Comparison of ENCODE assay signal across 29 mouse cellular contexts in the genomic region with DNA sequence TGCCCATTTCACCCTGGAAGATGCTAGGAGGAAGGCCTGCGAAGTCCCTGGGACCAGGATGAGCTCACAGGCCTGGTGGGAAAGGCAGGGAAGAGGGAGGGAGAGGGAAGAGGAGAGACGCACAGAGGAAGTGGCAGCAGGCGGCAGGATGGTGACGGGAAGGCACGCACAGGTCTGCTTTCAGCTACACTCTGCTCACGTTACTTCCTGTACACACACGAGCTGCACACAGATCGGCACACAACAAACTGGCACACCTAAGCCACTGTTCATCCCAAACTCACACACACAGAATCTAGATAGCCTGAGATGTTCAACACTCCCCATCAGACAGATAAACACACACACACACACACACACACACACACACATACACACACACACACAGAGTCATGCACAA. TPM values are rescaled to one million over a fixed set of nuclear protein-coding genes. Genes with fewer than 3 reads are reported as not detected.
DNase-seq lines count a peak whose midpoint lies in the region; ATAC-seq and TF ChIP-seq lines count a peak whose summit lies in the region.
"Had no signal": no experiment of that assay in that cellular context is flagged by ENCODE, and none has a peak within 500 bp of the region (broad histone marks: within the 10 kb centered on the region; RNA-seq: fewer than 3 reads in every experiment).

No protein-coding gene starts in this region.

- peak overlapping the region; percentile 30 for H3K4me3 ChIP-seq in megakaryocyte, embryonic 14.5 days (replicated peaks)
- H3K4me3 ChIP-seq in thymus, adult 2 months (ENCODE audit: control insufficient read depth, insufficient read depth, low read length), result no peak overlapping the region
- no peak overlapping the region for H3K4me3 ChIP-seq in CH12.LX (replicated peaks in 1 of 3; ENCODE audit: low read depth in 2 of 3, low read length in 2 of 3, poor library complexity in 1 of 3)
- H3K4me3 ChIP-seq: embryonic facial prominence, embryonic 12.5 days; embryonic facial prominence, embryonic 15.5 days; forebrain, embryonic 12.5 days; gastrocnemius, adult 2 months; hindbrain, embryonic 10.5 days; hindbrain, embryonic 13.5 days had no signal

- H3K4me2 ChIP-seq in CH12.LX (ENCODE audit: insufficient read depth, low read depth, poor library complexity, severe bottlenecking), result no peak overlapping the region
- H3K4me2 ChIP-seq: embryonic facial prominence, embryonic 12.5 days; embryonic facial prominence, embryonic 15.5 days; forebrain, embryonic 12.5 days; heart, embryonic 11.5 days; hindbrain, embryonic 13.5 days had no signal

- peak; percentile 26 for DNase-seq in thymus, postnatal 25 days
- DNase-seq in thymus, adult 2 months, result no peak
- no peak for DNase-seq in CH12.LX (ENCODE audit: extremely low read depth)
- peak; percentile 33 for DNase-seq in induced T-regulatory cell, adult 2 months (ENCODE audit: low read depth)
- DNase-seq in right cerebral cortex, postnatal 10 days (ENCODE audit: low spot score in 2 of 2), result no peak
- no peak for DNase-seq in layer of hippocampus, postnatal 36 days
- DNase-seq: adrenal gland, postnatal 10 days; adrenal gland, postnatal 36 days; cerebellum, adult 18-20 months; cerebellum, adult 9-11 months; cerebellum, postnatal 25 days; gastrocnemius, adult 2 months; gastrocnemius, postnatal 14 days; heart, adult 11 months had no signal

- H3K36me3 ChIP-seq in megakaryocyte, embryonic 14.5 days (replicated peaks; ENCODE audit: low read length), result no peaks in the 10 kb centered on the region
- H3K36me3 ChIP-seq in thymus, adult 2 months (ENCODE audit: control insufficient read depth, insufficient read depth, low read length), result no peaks in the 10 kb centered on the region
- no peaks in the 10 kb centered on the region for H3K36me3 ChIP-seq in CH12.LX (replicated peaks in 1 of 2; ENCODE audit: control insufficient read depth in 1 of 2, insufficient read depth in 1 of 2, low read length in 1 of 2)

- no peaks in the 10 kb centered on the region for H3K9me3 ChIP-seq in megakaryocyte, embryonic 14.5 days
- no peaks in the 10 kb centered on the region for H3K9me3 ChIP-seq in CH12.LX (replicated peaks; ENCODE audit: low read length)
- H3K9me3 ChIP-seq: embryonic facial prominence, embryonic 12.5 days; embryonic facial prominence, embryonic 15.5 days; forebrain, embryonic 12.5 days; hindbrain, embryonic 10.5 days; hindbrain, embryonic 13.5 days had no signal

- TF ChIP-seq CTCF in thymus, adult 2 months (IDR thresholded peaks at IDR 0.05; ENCODE audit: borderline replicate concordance, control insufficient read depth, extremely low read depth, insufficient read depth, low read length, poor library complexity), result no peak
- TF ChIP-seq CTCF in CH12.LX (conservative IDR thresholded peaks at IDR 0.05 in 1 of 2, IDR thresholded peaks at IDR 0.05 in 1 of 2; ENCODE audit: low read depth in 2 of 2, low read length in 2 of 2), result no peak

- dilution Hi-C loops in CH12.LX (cut with MboI; ENCODE audit: extremely low pct_ligation_motif_present, extremely low pct_unique_long_range_greater_than_20kb, low sequenced_read_pairs), result no loop called here

- no peaks in the 10 kb centered on the region for H3K79me2 ChIP-seq in CH12.LX (replicated peaks; ENCODE audit: control insufficient read depth, extremely low read depth, insufficient read depth, poor library complexity, severe bottlenecking)

- no peak overlapping the region for H3K27ac ChIP-seq in thymus, adult 2 months (ENCODE audit: control insufficient read depth, insufficient read depth, low read length)
- H3K27ac ChIP-seq in CH12.LX (ENCODE audit: insufficient read depth, low read depth), result no peak overlapping the region
- H3K27ac ChIP-seq: embryonic facial prominence, embryonic 12.5 days; embryonic facial prominence, embryonic 15.5 days; forebrain, embryonic 12.5 days; gastrocnemius, adult 2 months; hindbrain, embryonic 10.5 days; hindbrain, embryonic 13.5 days had no signal

- H3K9ac ChIP-seq in CH12.LX (ENCODE audit: insufficient read depth, low read depth), result no peak overlapping the region
- H3K9ac ChIP-seq: embryonic facial prominence, embryonic 12.5 days; embryonic facial prominence, embryonic 15.5 days; forebrain, embryonic 12.5 days; hindbrain, embryonic 13.5 days had no signal

- H3K4me1 ChIP-seq in megakaryocyte, embryonic 14.5 days, result peaks cover 10% of the 10 kb centered on the region
- H3K4me1 ChIP-seq in thymus, adult 2 months (replicated peaks; ENCODE audit: control insufficient read depth, insufficient read depth, low read length), result peaks cover 6% of the 10 kb centered on the region
- H3K4me1 ChIP-seq in CH12.LX (ENCODE audit: control insufficient read depth in 1 of 2, insufficient read depth in 2 of 2), result peaks cover 8 to 19% of the 10 kb centered on the region in 2 experiments

- in situ Hi-C loops in CH12.LX (cut with MboI; ENCODE audit: low pct_ligation_motif_present, low pct_unique_long_range_greater_than_20kb, low sequenced_read_pairs), result no loop called here

- no peak for TF ChIP-seq RAD21 in CH12.LX (IDR thresholded peaks at IDR 0.05; ENCODE audit: low read depth, low read length)

- WGBS in thymus, adult 2 months, result 14% methylated on average over 8 of the region's 8 CpGs

- no peak for ATAC-seq in megakaryocyte, adult 5-6 weeks (ENCODE audit: poor library complexity, severe bottlenecking)
- ATAC-seq: forebrain, embryonic 16.5 days; hindbrain, embryonic 16.5 days; inflammation-experienced regulatory T-cells, adult 6 months had no signal

- no peak for TF ChIP-seq POLR2A in thymus, adult 2 months (IDR thresholded peaks at IDR 0.05; ENCODE audit: control insufficient read depth, extremely low read depth, insufficient read depth, low read length, poor library complexity)
- TF ChIP-seq POLR2A in CH12.LX (IDR thresholded peaks at IDR 0.05; ENCODE audit: low read depth, low read length), result no peak

- peaks cover 87% of the 10 kb centered on the region for H3K27me3 ChIP-seq in megakaryocyte, embryonic 14.5 days (replicated peaks)
- no peaks in the 10 kb centered on the region for H3K27me3 ChIP-seq in thymus, adult 2 months (ENCODE audit: control insufficient read depth, insufficient read depth, low read length)
- H3K27me3 ChIP-seq in CH12.LX (replicated peaks), result peaks cover 85% of the 10 kb centered on the region
- H3K27me3 ChIP-seq: embryonic facial prominence, embryonic 12.5 days; embryonic facial prominence, embryonic 15.5 days had no signal

- no peak for TF ChIP-seq EP300 in CH12.LX (IDR thresholded peaks at IDR 0.05; ENCODE audit: low read length)

TF ChIP-seq in CH12.LX, 34 proteins besides CTCF, POLR2A, EP300 and RAD21:
- TF ChIP-seq NELFE (IDR thresholded peaks at IDR 0.05; ENCODE audit: low read depth, low read length) (no peak), BHLHE40 (IDR thresholded peaks at IDR 0.05; ENCODE audit: low read depth, low read length) (0 out of 2 replicates have a peak, but pooled peaks have one; percentile 31)

RNA-seq across cellular contexts. Expression of a gene that starts 10.9 kb away (rescaled TPM):
- polyA plus RNA-seq in megakaryocyte, embryonic 14.5 days (2012; ENCODE audit: insufficient read depth, low replicate concordance), result not detected in 2 replicates
- not detected in 2 replicates for total RNA-seq in megakaryocyte, adult 5-6 weeks (2015)
- total RNA-seq in megakaryocyte, adult 5-6 weeks (2017), result not detected in 2 replicates
- 0.13 and 0.34 TPM in 2 replicates for polyA plus RNA-seq in thymus, adult 2 months (2012; rRNA removed)
- total RNA-seq in CH12.LX (2012; rRNA removed) (not detected in 2 replicates), CH12.LX (2014; rRNA removed) (not detected in 2 replicates)
- polyA plus RNA-seq in CH12.LX (2012; ENCODE audit: insufficient read length, low read depth), result 2.0 and 3.0 TPM in 2 replicates
- total RNA-seq in layer of hippocampus, postnatal 36 days (2021), result not detected
- total RNA-seq: adrenal gland, postnatal 36 days; common myeloid progenitor, adult 5-6 weeks; gastrocnemius, adult 2 months; gastrocnemius, postnatal 14 days; gastrocnemius, postnatal 4 days; heart, adult 8-10 months; heart, postnatal 25 days had no signal

RNA-seq across cellular contexts. Expression of a gene that starts 19.9 kb away (rescaled TPM):
- not detected in 2 replicates for polyA plus RNA-seq in megakaryocyte, embryonic 14.5 days (2012; ENCODE audit: insufficient read depth, low replicate concordance)
- not detected in 2 replicates for total RNA-seq in megakaryocyte, adult 5-6 weeks (2015)
- total RNA-seq in megakaryocyte, adult 5-6 weeks (2017), result not detected in 2 replicates
- polyA plus RNA-seq in thymus, adult 2 months (2012; rRNA removed), result 35.5 and 41.3 TPM in 2 replicates
- total RNA-seq in CH12.LX (2012; rRNA removed) (0.50 and 1.1 TPM in 2 replicates), CH12.LX (2014; rRNA removed) (0.24 TPM in 1 of 2 replicates, not detected in the other)
- 0.36 and 1.6 TPM in 2 replicates for polyA plus RNA-seq in CH12.LX (2012; ENCODE audit: insufficient read length, low read depth)
- 1 to 10 TPM; 4.3 to 4.6 TPM for total RNA-seq in layer of hippocampus, postnatal 36 days (2021)
- polyA plus RNA-seq: inflammation-experienced regulatory T-cells, adult 6 months had no signal

RNA-seq across cellular contexts. Expression of a gene that starts 21.1 kb away (rescaled TPM):
- polyA plus RNA-seq in megakaryocyte, embryonic 14.5 days (2012; ENCODE audit: insufficient read depth, low replicate concordance), result not detected in 2 replicates
- total RNA-seq in megakaryocyte, adult 5-6 weeks (2015), result not detected in 2 replicates
- total RNA-seq in megakaryocyte, adult 5-6 weeks (2017), result not detected in 2 replicates
- 9.1 and 11.2 TPM in 2 replicates for polyA plus RNA-seq in thymus, adult 2 months (2012; rRNA removed)
- total RNA-seq in CH12.LX (2012; rRNA removed) (0.04 TPM in 1 of 2 replicates, not detected in the other), CH12.LX (2014; rRNA removed) (not detected in 2 replicates)
- polyA plus RNA-seq in CH12.LX (2012; ENCODE audit: insufficient read length, low read depth), result not detected in 2 replicates
- total RNA-seq in layer of hippocampus, postnatal 36 days (2021), result 10 to 100 TPM; 53.9 to 60.6 TPM
- total RNA-seq: common myeloid progenitor, adult 5-6 weeks had no signal
- polyA plus RNA-seq: inflammation-experienced regulatory T-cells, adult 6 months had no signal

RNA-seq across cellular contexts. Expression of a gene that starts 55.2 kb away (rescaled TPM):
- polyA plus RNA-seq in megakaryocyte, embryonic 14.5 days (2012; ENCODE audit: insufficient read depth, low replicate concordance), result 1,319 and 1,886 TPM in 2 replicates
- total RNA-seq in megakaryocyte, adult 5-6 weeks (2015), result 749 and 768 TPM in 2 replicates
- 859 and 871 TPM in 2 replicates for total RNA-seq in megakaryocyte, adult 5-6 weeks (2017)
- polyA plus RNA-seq in thymus, adult 2 months (2012; rRNA removed), result 1,154 and 1,267 TPM in 2 replicates
- total RNA-seq in CH12.LX (2012; rRNA removed) (154 and 160 TPM in 2 replicates), CH12.LX (2014; rRNA removed) (86.2 and 98.2 TPM in 2 replicates)
- 262 and 286 TPM in 2 replicates for polyA plus RNA-seq in CH12.LX (2012; ENCODE audit: insufficient read length, low read depth)
- total RNA-seq in layer of hippocampus, postnatal 36 days (2021), result 100 to 1,000 TPM; 195 to 208 TPM

Comparison
In these comparisons a context has a peak if more than half of its experiments do, and no peak if none do; other contexts are left out.
1. DNase-seq: peak in thymus, postnatal 25 days (single experiment) and induced T-regulatory cell, adult 2 months (single experiment); none in thymus, adult 2 months (single experiment), CH12.LX (single experiment), right cerebral cortex, postnatal 10 days (0 of 2) and layer of hippocampus, postnatal 36 days (0 of 2).
2. RNA of a gene that starts 21.1 kb away (total RNA-seq): 53.9 to 60.6 TPM in layer of hippocampus, postnatal 36 days; 0.04 TPM in CH12.LX and not detected in megakaryocyte, adult 5-6 weeks; every median in the first group is over 10 times any median in the second.